Mouse (Mus musculus): ENCODE results near the gene Amt. TPM values are rescaled to one million over a fixed set of nuclear protein-coding genes. Genes with fewer than 3 reads are reported as not detected.

The Amt gene
- total RNA-seq, 1 experiment from 2014 or later: 0.57 TPM

GRCm38 (mm10) chr9:108324784-108325183 lies 28.1 kb downstream of the Amt start:
- no peak for ATAC-seq (replicated peaks; ENCODE audit: insufficient number of reproducible peaks, low FRiP score, low TSS enrichment, poor library complexity, severe bottlenecking)

DNA sequence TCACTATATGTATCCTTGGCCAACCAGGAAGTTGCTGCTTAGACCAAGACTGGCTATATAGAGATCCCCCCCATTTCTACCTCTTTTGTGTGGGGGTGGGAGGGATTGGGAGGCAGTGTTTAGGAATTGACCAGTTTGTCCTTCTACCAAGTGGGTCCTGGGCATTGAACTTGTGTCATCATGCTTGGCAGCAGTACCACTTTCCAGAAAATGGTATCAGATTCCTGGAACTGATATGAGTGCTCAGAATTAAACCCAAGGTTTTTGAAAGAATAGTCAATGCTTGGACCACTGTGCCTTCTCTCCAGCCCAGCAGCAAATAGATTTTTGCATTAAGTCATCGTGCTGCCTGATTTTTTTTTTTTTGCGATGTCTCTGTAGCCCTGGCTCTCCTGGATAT lies 29.2 kb downstream of the Amt start:
- ATAC-seq (replicated peaks; ENCODE audit: insufficient number of reproducible peaks, low FRiP score, low TSS enrichment, poor library complexity, severe bottlenecking): no peak

DNA sequence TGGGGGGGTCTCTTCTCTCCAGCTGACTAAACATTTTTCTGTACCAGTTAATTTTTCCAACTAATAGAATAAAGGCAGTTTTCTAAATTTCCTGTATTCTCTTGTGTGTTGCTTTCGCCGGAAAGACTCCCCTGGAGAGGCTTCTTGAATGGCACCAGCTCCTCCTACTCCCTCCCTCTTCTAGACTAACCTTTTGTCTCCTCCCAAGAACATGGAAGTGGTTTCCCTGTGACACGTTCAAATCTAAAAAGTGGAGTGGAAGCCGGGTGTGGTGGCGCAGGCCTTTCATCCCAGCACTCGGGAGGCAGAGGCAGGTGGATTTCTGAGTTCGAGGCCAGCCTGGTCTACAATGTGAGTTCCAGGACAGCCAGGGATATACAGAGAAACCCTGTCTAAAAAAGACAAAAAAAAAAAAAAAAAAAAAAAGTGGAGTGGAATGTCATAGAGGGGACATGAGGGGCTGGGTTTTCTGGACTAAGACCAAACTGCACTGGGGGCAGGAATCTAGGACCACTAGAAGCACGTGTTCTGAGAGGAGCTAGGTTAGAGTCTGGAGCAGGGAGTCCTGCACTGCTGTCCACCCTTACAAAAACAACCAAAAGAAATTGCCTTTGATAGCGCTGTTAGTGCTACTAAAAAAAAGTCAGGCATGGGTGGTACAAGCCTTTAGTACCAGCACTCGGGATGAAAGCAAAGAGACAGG lies 41.3 kb downstream of the Amt start:
- no peak for ATAC-seq (replicated peaks; ENCODE audit: insufficient number of reproducible peaks, low FRiP score, low TSS enrichment, poor library complexity, severe bottlenecking)

DNA sequence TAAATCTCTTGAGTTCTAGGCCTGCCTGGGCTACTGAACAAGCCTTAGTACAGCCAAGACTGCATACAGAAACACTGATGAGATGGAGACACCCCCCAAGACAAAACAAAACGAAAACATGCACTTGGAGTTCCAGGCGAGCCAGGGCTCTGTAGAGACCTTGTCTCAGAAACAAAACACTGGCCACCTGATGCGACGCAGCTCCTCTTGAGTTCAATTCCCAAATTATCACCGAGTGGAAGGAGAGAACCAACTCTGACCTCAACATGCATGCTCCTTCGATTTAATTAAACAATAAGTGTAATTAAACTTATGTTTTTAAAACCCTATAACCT lies 41.9 kb downstream of the Amt start:
- ATAC-seq (replicated peaks; ENCODE audit: insufficient number of reproducible peaks, low FRiP score, low TSS enrichment, poor library complexity, severe bottlenecking): no peak

DNA sequence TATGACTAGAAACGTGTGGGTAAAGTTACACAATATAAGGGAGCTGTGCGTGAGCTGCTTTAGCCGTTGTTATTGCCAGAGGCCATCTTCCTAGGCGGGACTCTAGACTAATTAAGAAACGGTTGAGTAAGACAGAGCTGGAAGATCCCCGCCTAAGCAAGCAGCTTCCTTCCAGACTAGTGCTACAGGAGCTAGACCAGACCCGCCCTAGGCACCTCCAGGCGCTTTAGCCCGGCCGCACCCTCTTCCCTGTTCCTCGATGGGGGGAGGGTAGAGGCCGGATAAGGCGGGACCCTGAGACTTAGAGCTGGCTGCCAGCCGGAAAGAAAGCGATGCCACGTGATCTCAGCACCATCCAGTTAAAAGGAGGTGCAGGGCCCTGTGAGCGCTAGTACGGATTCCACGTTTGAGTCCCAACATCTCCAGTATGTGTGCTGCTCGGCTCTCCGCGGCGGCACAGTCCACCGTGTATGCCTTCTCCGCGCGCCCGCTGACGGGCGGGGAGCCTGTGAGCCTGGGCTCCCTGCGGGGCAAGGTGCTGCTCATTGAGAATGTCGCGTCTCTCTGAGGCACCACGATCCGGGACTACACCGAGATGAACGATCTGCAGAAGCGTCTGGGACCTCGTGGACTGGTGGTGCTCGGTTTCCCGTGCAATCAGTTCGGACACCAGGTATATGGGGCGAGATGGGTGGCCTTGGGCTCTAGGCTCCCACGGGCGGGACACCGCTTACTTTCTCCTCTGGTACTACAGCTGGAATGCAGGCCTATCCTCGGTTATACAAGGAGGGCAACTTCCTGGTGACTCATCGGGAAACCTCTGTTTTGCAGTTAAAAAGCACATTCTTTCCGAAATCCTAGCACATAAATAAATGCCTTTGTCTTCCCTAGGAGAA lies 42.5 kb downstream of the Amt start, which contains the start of gene Gpx1:
Gene Gpx1, plus strand, starts transcription at position 18 of the 896 bp plus-strand sequence.
- peak; percentile 81 for ATAC-seq (replicated peaks; ENCODE audit: insufficient number of reproducible peaks, low FRiP score, low TSS enrichment, poor library complexity, severe bottlenecking)

- no peak for ATAC-seq (replicated peaks; ENCODE audit: insufficient number of reproducible peaks, low FRiP score, low TSS enrichment, poor library complexity, severe bottlenecking)
These were observed 43.2 kb downstream of the Amt start for GRCm38 (mm10) chr9:108339886-108340257.

GRCm38 (mm10) chr9:108340258-108341138 lies 43.8 kb downstream of the Amt start:
- ATAC-seq (replicated peaks; ENCODE audit: insufficient number of reproducible peaks, low FRiP score, low TSS enrichment, poor library complexity, severe bottlenecking): peak; percentile 51

GRCm38 (mm10) chr9:108341139-108341475 lies 44.5 kb downstream of the Amt start:
- ATAC-seq (replicated peaks; ENCODE audit: insufficient number of reproducible peaks, low FRiP score, low TSS enrichment, poor library complexity, severe bottlenecking): no peak

DNA sequence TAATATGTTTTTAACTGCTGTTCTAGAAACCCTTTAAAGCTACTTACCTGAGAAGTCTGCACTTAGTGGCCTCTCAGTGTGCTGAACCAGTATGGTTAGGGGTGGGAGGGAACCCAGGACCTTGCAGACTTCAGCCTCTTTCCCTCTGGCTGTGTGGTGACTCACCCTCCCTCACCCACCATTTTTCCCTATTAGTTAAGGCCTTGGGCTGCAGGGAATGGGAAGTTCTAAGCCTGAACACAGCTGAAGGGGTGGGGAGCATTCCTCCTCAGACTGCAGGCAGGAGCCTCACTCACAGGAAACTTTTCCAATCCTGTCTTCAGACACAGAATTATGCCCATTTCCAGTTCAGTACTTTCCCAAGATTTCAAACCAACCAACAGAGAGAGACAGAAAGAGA lies 45.1 kb downstream of the Amt start:
- ATAC-seq (replicated peaks; ENCODE audit: insufficient number of reproducible peaks, low FRiP score, low TSS enrichment, poor library complexity, severe bottlenecking): no peak

- peak; percentile 24 for ATAC-seq (replicated peaks; ENCODE audit: insufficient number of reproducible peaks, low FRiP score, low TSS enrichment, poor library complexity, severe bottlenecking)
These were observed 45.7 kb downstream of the Amt start for GRCm38 (mm10) chr9:108342301-108342831.

- no peak for ATAC-seq (replicated peaks; ENCODE audit: insufficient number of reproducible peaks, low FRiP score, low TSS enrichment, poor library complexity, severe bottlenecking)
These were observed 46.7 kb downstream of the Amt start for GRCm38 (mm10) chr9:108343331-108343730.

DNA sequence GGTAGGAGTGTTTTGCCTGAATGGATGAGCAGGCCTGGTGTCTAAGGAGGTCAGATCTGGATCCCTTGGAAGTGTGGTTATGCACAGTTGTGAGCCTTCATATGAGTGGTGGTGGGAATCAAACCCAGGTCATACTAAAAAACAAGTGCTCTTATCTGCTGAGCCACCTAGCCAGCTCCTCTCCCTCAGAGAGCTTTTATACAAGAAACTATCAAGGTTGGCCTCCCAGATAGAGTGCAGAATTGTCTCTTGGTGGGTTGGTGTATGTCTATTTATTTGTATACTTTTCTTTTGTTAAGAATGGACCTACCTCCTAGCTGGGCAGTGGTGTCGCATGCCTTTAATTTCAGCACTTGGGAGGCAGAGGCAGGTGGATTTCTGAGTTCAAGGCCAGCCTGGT lies 47.2 kb downstream of the Amt start:
- no peak for ATAC-seq (replicated peaks; ENCODE audit: insufficient number of reproducible peaks, low FRiP score, low TSS enrichment, poor library complexity, severe bottlenecking)

DNA sequence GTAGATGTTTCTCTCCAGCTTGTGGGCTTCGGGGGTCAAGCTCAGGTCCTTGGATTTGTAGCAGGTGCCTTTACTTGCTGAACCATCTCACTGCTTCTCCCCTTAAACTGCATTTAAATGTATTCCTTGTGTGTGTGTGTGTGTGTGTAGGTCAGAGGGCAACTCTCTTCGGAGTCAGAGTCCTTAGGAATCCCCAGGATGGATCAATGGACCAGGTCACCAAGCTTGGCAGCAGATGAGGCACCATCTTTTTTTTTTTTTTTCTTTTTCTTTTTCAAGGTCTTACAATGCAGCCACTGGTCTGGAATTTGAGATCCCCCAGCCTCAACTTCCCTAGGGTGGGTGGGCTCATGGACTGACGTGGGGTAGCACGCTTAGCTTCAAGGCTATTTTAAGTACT lies 47.8 kb downstream of the Amt start:
- no peak for ATAC-seq (replicated peaks; ENCODE audit: insufficient number of reproducible peaks, low FRiP score, low TSS enrichment, poor library complexity, severe bottlenecking)

DNA sequence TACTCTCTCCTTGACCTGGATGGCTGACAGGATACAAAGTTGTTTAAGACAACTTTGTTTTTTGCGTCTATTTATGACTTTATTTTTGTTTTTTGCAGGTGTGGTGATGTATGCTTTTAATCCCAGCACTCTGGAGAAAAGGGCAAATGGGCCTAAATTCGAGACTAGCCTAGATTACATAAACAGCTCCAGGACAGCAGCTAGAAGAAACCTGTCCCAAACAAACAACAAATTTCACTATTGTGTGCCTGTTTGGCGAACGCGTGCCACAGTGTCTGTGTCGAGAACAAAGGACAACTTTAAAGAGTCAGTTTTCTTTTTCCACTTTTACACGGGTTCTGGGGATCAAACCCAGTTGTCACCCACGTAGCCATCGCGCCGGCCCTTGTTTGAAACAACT lies 50.4 kb downstream of the Amt start:
- no peak for ATAC-seq (replicated peaks; ENCODE audit: insufficient number of reproducible peaks, low FRiP score, low TSS enrichment, poor library complexity, severe bottlenecking)

GRCm38 (mm10) chr9:108347540-108348289 lies 51.1 kb downstream of the Amt start, which contains the start of gene Usp4:
Usp4 (plus strand) TSS chr9:108347853.
- peak; percentile 85 for ATAC-seq (replicated peaks; ENCODE audit: insufficient number of reproducible peaks, low FRiP score, low TSS enrichment, poor library complexity, severe bottlenecking)

DNA sequence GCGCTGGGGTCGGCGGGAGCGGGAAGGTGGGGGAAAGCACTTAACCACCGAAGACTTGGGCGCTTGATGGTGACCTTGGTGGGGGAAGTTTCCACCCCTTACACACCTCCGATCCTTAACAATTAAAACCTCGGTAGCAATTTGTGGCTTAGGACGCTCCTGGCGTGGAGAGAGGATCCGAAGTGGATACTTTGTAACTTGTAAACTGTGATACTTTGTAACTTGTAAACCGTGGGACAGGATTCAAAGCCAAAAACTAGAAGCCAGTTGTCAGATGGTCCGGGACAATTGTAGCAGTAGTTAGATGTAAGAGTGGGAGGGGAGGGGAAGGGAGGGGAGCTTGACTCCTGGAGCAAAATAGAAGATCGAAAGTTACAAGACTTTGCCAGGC lies 51.6 kb downstream of the Amt start:
- no peak for ATAC-seq (replicated peaks; ENCODE audit: insufficient number of reproducible peaks, low FRiP score, low TSS enrichment, poor library complexity, severe bottlenecking)

DNA sequence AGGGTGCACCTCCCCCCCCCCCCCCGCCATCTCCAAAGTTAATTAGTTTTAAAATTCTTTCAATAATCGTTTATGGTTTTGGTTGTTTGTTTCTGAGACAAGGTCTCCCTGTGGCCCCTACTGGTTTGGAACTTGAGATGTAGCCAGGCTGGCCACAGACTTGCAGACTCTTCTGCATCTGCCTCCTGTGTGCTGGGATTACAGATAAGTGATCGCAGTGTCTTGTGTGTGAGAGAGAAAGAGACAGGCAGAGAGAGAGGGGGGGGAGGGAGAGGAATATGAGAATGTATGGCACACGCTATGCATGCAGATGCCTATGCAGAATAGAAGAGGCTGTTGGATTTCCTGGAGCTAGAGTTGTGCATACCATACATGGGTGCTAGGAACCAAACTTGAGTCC lies 53.1 kb downstream of the Amt start:
- ATAC-seq (replicated peaks; ENCODE audit: insufficient number of reproducible peaks, low FRiP score, low TSS enrichment, poor library complexity, severe bottlenecking): no peak
